Mouse (Mus musculus) heart, embryonic 10.5 days (tissue): Measurements from ENCODE around the gene Bcar3. TPM values are rescaled to one million over a fixed set of nuclear protein-coding genes. Genes with fewer than 3 reads are reported as not detected.

Experiments used
- DNase-seq: peaks from one replicate; pipeline ENCODE4 v3.0.0-alpha.2; 2017; ENCODE audit warnings: low spot score
- H3K27ac ChIP-seq: fragments of 300-500 bp; sonication (generic); 2 replicates; pipeline ENCODE4 v1.5.1; 2016; ENCODE audit warnings: mild to moderate bottlenecking
- H3K27me3 ChIP-seq: fragments of 300-500 bp; sonication (generic); 2 replicates; pipeline ENCODE4 v1.6.1; 2016; ENCODE audit warnings: mild to moderate bottlenecking; ENCODE audit not compliant: poor library complexity, insufficient read depth, severe bottlenecking
- H3K36me3 ChIP-seq: fragments of 300-500 bp; sonication (generic); 2 replicates; pipeline ENCODE4 v1.6.1; 2016; ENCODE audit warnings: mild to moderate bottlenecking, moderate library complexity
- H3K4me1 ChIP-seq: fragments of 300-500 bp; sonication (generic); 2 replicates; pipeline ENCODE4 v1.6.1; 2016; ENCODE audit warnings: mild to moderate bottlenecking
- H3K4me3 ChIP-seq: fragments of 300-500 bp; sonication (generic); 2 replicates; pipeline ENCODE4 v1.5.1; 2016; ENCODE audit warnings: mild to moderate bottlenecking, moderate library complexity
- H3K9me3 ChIP-seq: fragments of 300-500 bp; sonication (generic); 2 replicates; pipeline ENCODE4 v1.6.1; 2016; ENCODE audit warnings: mild to moderate bottlenecking, moderate library complexity
- WGBS: fragments of 180-500 bp; shearing (Covaris S2); methylation state at CpG from one replicate; pipeline ENCODE4 v1.1.7; 2016; 5-methylcytosine and 5-hydroxymethylcytosine counted together
- polyA plus RNA-seq: library from polyadenylated mRNA; unstranded; fragments of >200 nt; fragmentation: Nextera tagmentation; extraction: Ambion mirVana; gene quantifications from 2 replicates; pipeline ENCODE4 v1.2.1, GENCODE M21; 2016

Gene Bcar3
- polyA plus RNA-seq, 1 experiment from 2014 or later, result 17.0 TPM

- no peak for DNase-seq
- H3K27ac ChIP-seq, result peak overlapping the region; percentile 8; the same call in 1 of the 2 replicates
- 69% methylated on average over 9 of the region's 9 CpGs for WGBS
- peaks cover 48% of the 10 kb centered on the region for H3K4me1 ChIP-seq
- peaks cover 4% of the 10 kb centered on the region; the same call in 1 of the 2 replicates for H3K27me3 ChIP-seq
- H3K36me3 ChIP-seq, result no peaks in the 10 kb centered on the region
- no peak overlapping the region for H3K4me3 ChIP-seq
- no peaks in the 10 kb centered on the region for H3K9me3 ChIP-seq
Observed at GRCm38 (mm10) chr3:122403860-122404557, 110.1 kb downstream of the Bcar3 start.

- Histone ChIP-seq H3K4me3 (no peak overlapping the region), H3K4me1 (peaks cover 50% of the 10 kb centered on the region), H3K27me3 (peaks cover 8% of the 10 kb centered on the region; the same call in 1 of the 2 replicates), H3K27ac (no peak overlapping the region), H3K9me3 (no peaks in the 10 kb centered on the region), H3K36me3 (no peaks in the 10 kb centered on the region)
- no peak for DNase-seq
- WGBS, result 42% methylated on average over 8 of the region's 8 CpGs
Observed at GRCm38 (mm10) chr3:122405203-122405956, 111.4 kb downstream of the Bcar3 start.

- Histone ChIP-seq H3K27me3 (peaks cover 14% of the 10 kb centered on the region; the same call in 1 of the 2 replicates), H3K36me3 (no peaks in the 10 kb centered on the region), H3K27ac (no peak overlapping the region), H3K9me3 (no peaks in the 10 kb centered on the region), H3K4me3 (no peak overlapping the region), H3K4me1 (peaks cover 42% of the 10 kb centered on the region)
- DNase-seq, result no peak
- 62% methylated on average over 8 of the region's 8 CpGs for WGBS
Observed at GRCm38 (mm10) chr3:122406416-122406815, 112.5 kb downstream of the Bcar3 start.

GRCm38 (mm10) chr3:122407757-122408156, 113.8 kb downstream of the Bcar3 start:
- H3K36me3 ChIP-seq, result no peaks in the 10 kb centered on the region
- H3K4me3 ChIP-seq, result no peak overlapping the region
- no peaks in the 10 kb centered on the region for H3K9me3 ChIP-seq
- H3K27me3 ChIP-seq, result peaks cover 19% of the 10 kb centered on the region
- DNase-seq, result no peak
- peaks cover 29% of the 10 kb centered on the region for H3K4me1 ChIP-seq
- H3K27ac ChIP-seq, result no peak overlapping the region; the same call in 1 of the 2 replicates
- WGBS, result 87% methylated on average over 6 of the region's 6 CpGs

GRCm38 (mm10) chr3:122408798-122409311, 114.9 kb downstream of the Bcar3 start:
- Histone ChIP-seq H3K36me3 (no peaks in the 10 kb centered on the region), H3K9me3 (no peaks in the 10 kb centered on the region), H3K4me3 (no peak overlapping the region), H3K27ac (no peak overlapping the region), H3K4me1 (peaks cover 32% of the 10 kb centered on the region), H3K27me3 (peaks cover 23% of the 10 kb centered on the region)
- no peak for DNase-seq
- 76% methylated on average over 15 of the region's 15 CpGs for WGBS

- 79% methylated on average over 2 of the region's 2 CpGs for WGBS
- Histone ChIP-seq H3K9me3 (no peaks in the 10 kb centered on the region), H3K4me3 (no peak overlapping the region), H3K27me3 (peaks cover 30% of the 10 kb centered on the region), H3K27ac (no peak overlapping the region), H3K36me3 (no peaks in the 10 kb centered on the region), H3K4me1 (peaks cover 17% of the 10 kb centered on the region)
- DNase-seq, result no peak
Observed at GRCm38 (mm10) chr3:122411590-122411989, 117.7 kb downstream of the Bcar3 start.

GRCm38 (mm10) chr3:122413729-122414561, 120.0 kb downstream of the Bcar3 start:
- peak overlapping the region; percentile 42; the same call in 1 of the 2 replicates for H3K27ac ChIP-seq
- WGBS, result 25% methylated on average over 17 of the region's 17 CpGs
- H3K36me3 ChIP-seq, result no peaks in the 10 kb centered on the region
- DNase-seq, result no peak
- H3K9me3 ChIP-seq, result no peaks in the 10 kb centered on the region
- H3K4me3 ChIP-seq, result peak overlapping the region; percentile 31; the same call in 1 of the 2 replicates
- H3K27me3 ChIP-seq, result peaks cover 44% of the 10 kb centered on the region
- peaks cover 16% of the 10 kb centered on the region for H3K4me1 ChIP-seq

DNA sequence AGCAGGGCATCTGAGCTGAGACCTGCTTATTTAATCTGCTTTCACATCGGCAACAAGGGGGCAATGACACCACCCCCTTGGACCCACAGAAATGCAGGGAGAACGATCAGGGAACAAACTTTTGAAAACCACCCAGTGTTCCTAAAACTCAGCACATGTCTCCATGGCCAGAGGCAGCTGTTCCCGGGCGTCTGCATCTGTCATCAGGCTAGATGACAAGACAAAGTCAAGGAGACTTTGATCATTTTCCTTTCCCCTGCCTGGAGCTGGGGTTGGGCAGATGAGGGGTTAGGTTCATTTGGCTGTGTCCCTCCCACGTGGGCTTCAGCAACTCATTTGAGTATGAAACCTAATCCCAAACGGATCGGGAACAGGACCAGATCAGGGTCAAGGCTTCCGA, 120.9 kb downstream of the Bcar3 start:
- Histone ChIP-seq H3K27me3 (peaks cover 41% of the 10 kb centered on the region), H3K4me3 (no peak overlapping the region), H3K9me3 (no peaks in the 10 kb centered on the region), H3K4me1 (peaks cover 19% of the 10 kb centered on the region), H3K36me3 (no peaks in the 10 kb centered on the region), H3K27ac (no peak overlapping the region)
- 61% methylated on average over 8 of the region's 8 CpGs for WGBS
- no peak for DNase-seq

DNA sequence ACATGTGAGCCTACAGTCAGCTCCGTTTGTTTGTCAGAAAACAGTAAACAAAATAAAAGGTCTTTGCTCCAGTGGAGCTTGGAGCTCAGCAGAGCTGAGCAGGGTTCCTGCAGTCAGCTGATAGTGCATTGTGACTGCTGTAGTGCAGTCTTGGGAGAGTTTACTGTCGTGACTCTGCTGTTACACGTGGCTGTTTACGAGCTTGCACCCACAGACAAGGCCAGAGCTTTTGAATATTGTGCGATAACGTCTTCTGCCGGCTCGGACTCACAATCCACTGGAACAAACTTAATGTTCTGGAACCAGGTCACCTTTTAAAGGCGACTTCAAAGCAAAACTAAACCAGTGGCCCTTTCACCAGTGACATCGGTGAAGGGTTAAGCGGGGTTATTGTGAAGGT, 123.5 kb downstream of the Bcar3 start:
- Histone ChIP-seq H3K9me3 (no peaks in the 10 kb centered on the region), H3K27me3 (peaks cover 33% of the 10 kb centered on the region), H3K36me3 (no peaks in the 10 kb centered on the region), H3K27ac (no peak overlapping the region), H3K4me1 (peaks cover 43% of the 10 kb centered on the region), H3K4me3 (no peak overlapping the region)
- DNase-seq, result no peak
- 62% methylated on average over 11 of the region's 11 CpGs for WGBS

DNA sequence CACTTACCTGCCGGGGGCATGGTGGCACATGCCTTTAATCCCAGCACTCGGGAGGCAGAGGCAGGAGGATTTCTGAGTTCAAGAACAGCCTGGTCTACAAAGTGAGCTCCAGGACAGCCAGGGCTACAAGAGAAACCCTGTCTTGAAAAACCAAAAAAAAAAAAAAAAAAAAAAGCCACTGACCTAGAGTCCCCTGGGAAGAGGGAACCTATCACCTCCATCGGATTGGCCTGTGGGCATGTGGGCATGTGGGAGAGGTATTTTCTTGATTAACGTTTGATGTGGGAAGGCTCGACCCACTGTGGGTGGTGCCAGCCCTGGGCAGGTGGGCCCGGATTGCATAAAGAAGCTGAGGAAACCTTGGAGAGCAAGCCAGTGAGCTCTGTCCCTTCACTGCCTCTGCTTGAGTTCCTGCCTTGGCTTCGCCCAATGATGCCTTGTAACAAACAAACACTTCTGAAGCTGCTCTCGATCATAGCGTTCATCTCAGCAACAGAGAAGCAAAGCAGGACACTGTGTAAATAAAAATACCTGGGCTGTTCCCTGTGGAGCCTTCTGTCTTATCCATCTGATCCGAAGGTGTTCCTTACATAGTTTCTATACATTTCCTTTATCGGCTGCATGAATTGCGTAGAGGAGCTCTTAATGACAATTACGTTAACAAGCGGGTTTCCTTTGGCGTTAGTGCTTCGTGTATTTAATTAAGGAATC, 124.8 kb downstream of the Bcar3 start:
- no peak for DNase-seq
- Histone ChIP-seq H3K27me3 (peaks cover 26% of the 10 kb centered on the region), H3K9me3 (no peaks in the 10 kb centered on the region), H3K27ac (no peak overlapping the region), H3K36me3 (no peaks in the 10 kb centered on the region), H3K4me3 (peak overlapping the region; percentile 71), H3K4me1 (peaks cover 40% of the 10 kb centered on the region)
- 33% methylated on average over 16 of the region's 16 CpGs for WGBS

DNA sequence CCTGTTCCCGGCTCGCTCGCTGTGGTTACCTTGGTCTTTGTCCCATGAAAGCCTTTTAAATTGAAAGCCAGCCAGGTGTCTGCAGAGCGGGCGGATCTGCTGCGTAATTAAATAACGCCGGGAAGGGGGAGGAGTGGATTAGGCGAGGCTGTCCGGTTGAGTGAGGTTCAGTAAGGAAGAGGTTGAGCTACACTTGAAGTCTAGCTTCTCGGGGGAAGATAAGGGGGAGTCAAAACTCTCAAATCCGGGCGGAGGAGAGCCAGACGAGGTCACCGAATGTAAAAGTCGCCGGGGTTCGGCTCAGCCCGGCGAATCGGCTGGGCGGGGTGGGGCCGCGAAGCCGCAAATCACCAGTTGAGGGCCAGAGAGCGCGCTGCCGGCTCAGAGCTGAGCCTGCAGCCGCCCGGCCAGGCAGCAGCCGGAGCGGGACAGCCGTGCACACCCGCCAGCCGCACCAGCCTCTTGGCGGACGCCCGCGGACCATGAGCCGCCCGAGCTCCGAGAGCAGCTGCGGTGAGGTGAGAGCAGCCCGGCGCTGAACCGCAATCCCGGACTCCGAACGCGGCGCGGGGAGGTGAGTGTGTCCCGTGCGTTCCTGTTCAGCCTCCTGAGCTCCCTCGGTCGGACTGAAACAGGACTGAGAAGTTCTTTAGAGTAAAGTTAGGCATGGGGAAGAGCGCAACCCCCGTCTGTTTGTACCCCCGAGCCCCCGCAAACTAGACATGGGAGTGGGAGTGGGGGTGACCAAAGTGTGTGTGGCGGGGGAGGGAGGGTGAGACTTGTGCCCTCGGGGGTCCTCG, 125.9 kb downstream of the Bcar3 start:
- WGBS, result under 1% methylated on average over 63 of the region's 63 CpGs
- Histone ChIP-seq H3K27me3 (peaks cover 24% of the 10 kb centered on the region), H3K4me1 (peaks cover 33% of the 10 kb centered on the region), H3K36me3 (no peaks in the 10 kb centered on the region), H3K9me3 (no peaks in the 10 kb centered on the region), H3K27ac (peak overlapping the region; percentile 83), H3K4me3 (peak overlapping the region; percentile 71)
- DNase-seq, result peak; percentile 83
